Mouse (Mus musculus): ENCODE results near the gene Snx12. TPM values are rescaled to one million over a fixed set of nuclear protein-coding genes. Genes with fewer than 3 reads are reported as not detected.

Gene Snx12
- total and polyA plus RNA-seq, 3 experiments: 31.5 to 56.7 (median 52.1) TPM

Other genes with a start within 250 kb of the Snx12 start
- gene Tex11, start 162.9 kb downstream of the Snx12 start, total RNA-seq (2012; rRNA removed): not detected in 2 replicates
- 0.07 TPM in 1 of 2 replicates, not detected in the other for gene Tex11, start 162.9 kb downstream of the Snx12 start, total RNA-seq (2014; rRNA removed)
- gene Tex11, start 162.9 kb downstream of the Snx12 start, polyA plus RNA-seq (2012; ENCODE audit: insufficient read length, low read depth): not detected in 2 replicates
- 31.8 and 81.3 TPM in 2 replicates for gene Slc7a3, start 136.5 kb downstream of the Snx12 start, total RNA-seq (2012; rRNA removed)
- gene Slc7a3, start 136.5 kb downstream of the Snx12 start, total RNA-seq (2014; rRNA removed): 50.4 and 53.9 TPM in 2 replicates
- gene Slc7a3, start 136.5 kb downstream of the Snx12 start, polyA plus RNA-seq (2012; ENCODE audit: insufficient read length, low read depth): 37.5 and 44.6 TPM in 2 replicates
- 7.9 and 8.2 TPM in 2 replicates for gene Foxo4, start 32.0 kb upstream of the Snx12 start, total RNA-seq (2012; rRNA removed)
- 7.4 and 9.0 TPM in 2 replicates for gene Foxo4, start 32.0 kb upstream of the Snx12 start, total RNA-seq (2014; rRNA removed)
- 10.5 and 10.8 TPM in 2 replicates for gene Foxo4, start 32.0 kb upstream of the Snx12 start, polyA plus RNA-seq (2012; ENCODE audit: insufficient read length, low read depth)
- gene Gm614, start 41.4 kb upstream of the Snx12 start, total RNA-seq (2012; rRNA removed): 0.25 and 0.64 TPM in 2 replicates
- gene Gm614, start 41.4 kb upstream of the Snx12 start, total RNA-seq (2014; rRNA removed): 1.2 and 1.3 TPM in 2 replicates
- 6.0 and 6.5 TPM in 2 replicates for gene Gm614, start 41.4 kb upstream of the Snx12 start, polyA plus RNA-seq (2012; ENCODE audit: insufficient read length, low read depth)
- gene Il2rg, start 45.7 kb upstream of the Snx12 start, total RNA-seq (2012; rRNA removed): 64.1 and 82.6 TPM in 2 replicates
- gene Il2rg, start 45.7 kb upstream of the Snx12 start, total RNA-seq (2014; rRNA removed): 80.3 and 88.0 TPM in 2 replicates
- gene Il2rg, start 45.7 kb upstream of the Snx12 start, polyA plus RNA-seq (2012; ENCODE audit: insufficient read length, low read depth): 261 and 294 TPM in 2 replicates
- not detected in 2 replicates for gene Gm20489, start 46.5 kb upstream of the Snx12 start, total RNA-seq (2012; rRNA removed)
- not detected in 2 replicates for gene Gm20489, start 46.5 kb upstream of the Snx12 start, total RNA-seq (2014; rRNA removed)
- gene Gm20489, start 46.5 kb upstream of the Snx12 start, polyA plus RNA-seq (2012; ENCODE audit: insufficient read length, low read depth): 0.30 TPM in 1 of 2 replicates, not detected in the other
- gene Med12, start 51.5 kb upstream of the Snx12 start, total RNA-seq (2012; rRNA removed): 35.7 and 40.3 TPM in 2 replicates
- 15.5 and 15.7 TPM in 2 replicates for gene Med12, start 51.5 kb upstream of the Snx12 start, total RNA-seq (2014; rRNA removed)
- 45.1 and 66.4 TPM in 2 replicates for gene Med12, start 51.5 kb upstream of the Snx12 start, polyA plus RNA-seq (2012; ENCODE audit: insufficient read length, low read depth)
- 0.04 TPM in 1 of 2 replicates, not detected in the other for gene Nlgn3, start 76.6 kb upstream of the Snx12 start, total RNA-seq (2012; rRNA removed)
- gene Nlgn3, start 76.6 kb upstream of the Snx12 start, total RNA-seq (2014; rRNA removed): 0.12 and 0.26 TPM in 2 replicates
- gene Nlgn3, start 76.6 kb upstream of the Snx12 start, polyA plus RNA-seq (2012; ENCODE audit: insufficient read length, low read depth): 0.76 and 1.6 TPM in 2 replicates
- gene Gjb1, start 153.8 kb upstream of the Snx12 start, total RNA-seq (2012; rRNA removed): not detected in 2 replicates
- not detected in 2 replicates for gene Gjb1, start 153.8 kb upstream of the Snx12 start, total RNA-seq (2014; rRNA removed)
- not detected in 2 replicates for gene Gjb1, start 153.8 kb upstream of the Snx12 start, polyA plus RNA-seq (2012; ENCODE audit: insufficient read length, low read depth)
- gene Zmym3, start 198.3 kb upstream of the Snx12 start, total RNA-seq (2012; rRNA removed): 18.0 and 18.8 TPM in 2 replicates
- gene Zmym3, start 198.3 kb upstream of the Snx12 start, total RNA-seq (2014; rRNA removed): 16.6 and 16.7 TPM in 2 replicates
- 31.3 TPM in 2 replicates for gene Zmym3, start 198.3 kb upstream of the Snx12 start, polyA plus RNA-seq (2012; ENCODE audit: insufficient read length, low read depth)
- gene Nono, start 206.8 kb upstream of the Snx12 start, total RNA-seq (2012; rRNA removed): 314 and 325 TPM in 2 replicates
- gene Nono, start 206.8 kb upstream of the Snx12 start, total RNA-seq (2014; rRNA removed): 388 and 398 TPM in 2 replicates
- 535 and 618 TPM in 2 replicates for gene Nono, start 206.8 kb upstream of the Snx12 start, polyA plus RNA-seq (2012; ENCODE audit: insufficient read length, low read depth)
- 0.88 and 1.3 TPM in 2 replicates for gene Itgb1bp2, start 226.5 kb upstream of the Snx12 start, total RNA-seq (2012; rRNA removed)
- gene Itgb1bp2, start 226.5 kb upstream of the Snx12 start, total RNA-seq (2014; rRNA removed): 1.1 and 1.6 TPM in 2 replicates
- 1.2 and 1.4 TPM in 2 replicates for gene Itgb1bp2, start 226.5 kb upstream of the Snx12 start, polyA plus RNA-seq (2012; ENCODE audit: insufficient read length, low read depth)